Mouse (Mus musculus) MEL (cell line): ENCODE data around the gene Olfr552. TPM values are rescaled to one million over a fixed set of nuclear protein-coding genes. Genes with fewer than 3 reads are reported as not detected.

Experiments used
- DNase-seq: peaks from one replicate; pipeline ENCODE4 v3.0.0; 2011; ENCODE audit warnings: low read depth, low spot score
- H3K27ac ChIP-seq: 2 replicates; pipeline ENCODE4 v1.5.1; 2012; ENCODE audit warnings: low read depth, mild to moderate bottlenecking, control low read depth, low read length, moderate library complexity; ENCODE audit not compliant: control insufficient read depth
- H3K27me3 ChIP-seq, 2 experiments: fragments of 150-350 bp in 1 of 2; sonication (generic) in 1 of 2; 2 replicates each; pipeline ENCODE4 v1.6.1; 2012; ENCODE audit warnings: low read length in 2 of 2, mild to moderate bottlenecking in 2 of 2, improper control_type of control experiment in 1 of 2, moderate library complexity in 1 of 2; ENCODE audit not compliant: insufficient read depth in 2 of 2, control insufficient read depth in 1 of 2
- H3K36me3 ChIP-seq, 2 experiments: 2 replicates each; pipeline ENCODE4 v1.6.1; 2012 to 2014; ENCODE audit warnings: low read length in 2 of 2, improper control_type of control experiment in 1 of 2, inconsistent platforms in 1 of 2, mild to moderate bottlenecking in 1 of 2; ENCODE audit not compliant: insufficient read depth in 2 of 2, control insufficient read depth in 1 of 2
- H3K4me1 ChIP-seq, 2 experiments: fragments of 150-350 bp in 1 of 2; sonication (generic) in 1 of 2; 2 replicates each; pipeline ENCODE4 v1.6.1; 2012; ENCODE audit warnings: low read length in 2 of 2, improper control_type of control experiment in 1 of 2, mild to moderate bottlenecking in 1 of 2; ENCODE audit not compliant: insufficient read depth in 2 of 2, control insufficient read depth in 1 of 2
- H3K4me3 ChIP-seq, 2 experiments: fragments of 150-350 bp in 1 of 2; sonication (generic) in 1 of 2; 2 replicates each; pipeline ENCODE4 v1.5.1; 2012; ENCODE audit warnings: low read depth in 2 of 2, low read length in 2 of 2, mild to moderate bottlenecking in 2 of 2, moderate library complexity in 2 of 2, control low read depth in 1 of 2, improper control_type of control experiment in 1 of 2; ENCODE audit not compliant: control insufficient read depth in 1 of 2, insufficient read depth in 1 of 2
- H3K79me2 ChIP-seq: 2 replicates; pipeline ENCODE4 v1.6.1; 2012; ENCODE audit warnings: mild to moderate bottlenecking, low read length, moderate library complexity; ENCODE audit not compliant: control insufficient read depth, poor library complexity, insufficient read depth
- H3K9ac ChIP-seq: 2 replicates; pipeline ENCODE4 v1.6.1; 2012; ENCODE audit warnings: low read depth, mild to moderate bottlenecking, control low read depth, low read length, moderate library complexity; ENCODE audit not compliant: control insufficient read depth, poor library complexity, severe bottlenecking
- H3K9me3 ChIP-seq: fragments of 150-350 bp; sonication (generic); replicated peaks from 2 replicates; pipeline ENCODE4 v1.6.1; 2012; ENCODE audit warnings: mild to moderate bottlenecking, low read length, improper control_type of control experiment, moderate library complexity; ENCODE audit not compliant: insufficient read depth
- E2F4 ChIP-seq: IDR thresholded peaks from 2 replicates; pipeline ENCODE4 v1.6.1; 2011; ENCODE audit warnings: low read depth, low read length, improper control_type of control experiment, borderline replicate concordance
- ELF1 ChIP-seq: IDR thresholded peaks from 2 replicates; pipeline ENCODE4 v1.6.1; 2014; ENCODE audit warnings: low read depth, mild to moderate bottlenecking, inconsistent platforms, low read length, improper control_type of control experiment, moderate library complexity
- EP300 ChIP-seq, 2 experiments: IDR thresholded peaks; 2 replicates each; pipeline ENCODE4 v1.6.1; 2011; ENCODE audit warnings: improper control_type of control experiment in 2 of 2, low read length in 2 of 2, low read depth in 1 of 2, mild to moderate bottlenecking in 1 of 2
- ETS1 ChIP-seq: IDR thresholded peaks from 2 replicates; pipeline ENCODE4 v1.6.1; 2012; ENCODE audit warnings: low read depth, mild to moderate bottlenecking, inconsistent platforms, low read length, improper control_type of control experiment, moderate library complexity
- GATA1 ChIP-seq: IDR thresholded peaks from 2 replicates; pipeline ENCODE4 v1.6.1; 2011; ENCODE audit warnings: low read depth, low read length, improper control_type of control experiment
- MXI1 ChIP-seq: IDR thresholded peaks from 2 replicates; pipeline ENCODE4 v1.6.1; 2011; ENCODE audit warnings: mild to moderate bottlenecking, low read depth, low read length, improper control_type of control experiment
- MYC ChIP-seq: IDR thresholded peaks from 2 replicates; pipeline ENCODE4 v1.6.1; 2011; ENCODE audit warnings: low read depth, mild to moderate bottlenecking, low read length, improper control_type of control experiment, moderate library complexity
- NRF1 ChIP-seq: IDR thresholded peaks from 2 replicates; pipeline ENCODE4 v1.6.1; 2014; ENCODE audit warnings: low read depth, mild to moderate bottlenecking, inconsistent platforms, low read length, improper control_type of control experiment, moderate library complexity; ENCODE audit not compliant: poor library complexity, insufficient read depth, severe bottlenecking
- POLR2A ChIP-seq, 2 experiments: IDR thresholded peaks; 2 replicates each; pipeline ENCODE4 v1.6.1; 2011 to 2012; ENCODE audit warnings: low read length in 2 of 2, mild to moderate bottlenecking in 2 of 2, control low read depth in 1 of 2, improper control_type of control experiment in 1 of 2, low read depth in 1 of 2, moderate library complexity in 1 of 2; ENCODE audit not compliant: control insufficient read depth in 1 of 2, insufficient read depth in 1 of 2, poor library complexity in 1 of 2
- POLR2AphosphoS2 ChIP-seq: IDR thresholded peaks from 2 replicates; pipeline ENCODE4 v1.6.1; 2011; ENCODE audit warnings: low read length, improper control_type of control experiment
- SIN3A ChIP-seq: IDR thresholded peaks from 2 replicates; pipeline ENCODE4 v1.6.1; 2012; ENCODE audit warnings: low read length, improper control_type of control experiment, inconsistent platforms
- TBP ChIP-seq: IDR thresholded peaks from 2 replicates; pipeline ENCODE4 v1.8.0; 2011; ENCODE audit warnings: low read depth, low read length, improper control_type of control experiment
- TCF12 ChIP-seq: IDR thresholded peaks from 2 replicates; pipeline ENCODE4 v1.6.1; 2014; ENCODE audit warnings: low read depth, mild to moderate bottlenecking, inconsistent platforms, low read length, improper control_type of control experiment, moderate library complexity
- UBTF ChIP-seq: IDR thresholded peaks from 2 replicates; pipeline ENCODE4 v1.6.1; 2012; ENCODE audit warnings: low read depth, mild to moderate bottlenecking, inconsistent platforms, low read length, improper control_type of control experiment, moderate library complexity, borderline replicate concordance; ENCODE audit not compliant: insufficient read depth
- USF1 ChIP-seq: IDR thresholded peaks from 2 replicates; pipeline ENCODE4 v1.6.1; 2014; ENCODE audit warnings: low read depth, mild to moderate bottlenecking, inconsistent platforms, low read length, improper control_type of control experiment, moderate library complexity
- USF2 ChIP-seq, 2 experiments: IDR thresholded peaks; 2 replicates each; pipeline ENCODE4 v1.6.1; 2011 to 2012; ENCODE audit warnings: improper control_type of control experiment in 2 of 2, low read length in 2 of 2, borderline replicate concordance in 1 of 2, inconsistent platforms in 1 of 2, low read depth in 1 of 2, mild to moderate bottlenecking in 1 of 2; ENCODE audit not compliant: insufficient read depth in 1 of 2
- ZC3H11A ChIP-seq: IDR thresholded peaks from 2 replicates; pipeline ENCODE4 v1.6.1; 2012; ENCODE audit warnings: low read depth, mild to moderate bottlenecking, inconsistent platforms, low read length, improper control_type of control experiment
- polyA plus RNA-seq, 2 experiments: library from polyadenylated mRNA; stranded (reverse) in 1 of 2; unstranded in 1 of 2; fragments of >175 nt in 1 of 2; fragments of >200 nt in 1 of 2; gene quantifications; 2 replicates each; pipeline versions ENCODE4 v1.2.1 to v1.2.4; 2012; ENCODE audit warnings: low replicate concordance in 2 of 2, low read depth in 1 of 2; ENCODE audit not compliant: insufficient read length in 2 of 2, insufficient read depth in 1 of 2, missing spikeins in 1 of 2
- total RNA-seq: library from RNA; depleted of rRNA; stranded (reverse); fragments of 300-350 nt; gene quantifications from 2 replicates; pipeline ENCODE4 v1.2.3, GENCODE M21; 2012

The Olfr552 gene
- total and polyA plus RNA-seq, 3 experiments, result not detected

- Histone ChIP-seq H3K79me2 (no peaks in the 10 kb centered on the region), H3K4me3 (no peak overlapping the region), H3K4me1 (no peaks in the 10 kb centered on the region), H3K27ac (no peak overlapping the region)
- no peak for DNase-seq
- TF ChIP-seq MXI1, result no peak
- TF ChIP-seq UBTF, result no peak
- TF ChIP-seq NRF1, result no peak
- no peak for TF ChIP-seq TBP
- no peak for TF ChIP-seq E2F4
- no peak for TF ChIP-seq TCF12
- TF ChIP-seq, all 39 proteins: peak for 0
- Histone ChIP-seq H3K9me3 (no peaks in the 10 kb centered on the region), H3K9ac (no peak overlapping the region), H3K36me3 (no peaks in the 10 kb centered on the region), H3K27me3 (peaks cover 0 to 2% of the 10 kb centered on the region in 2 experiments; a peak in 3 of 4 replicates)
These were observed 21.6 kb upstream of the Olfr552 start for GRCm38 (mm10) chr7:102575998-102576397.

GRCm38 (mm10) chr7:102591786-102592185, 5.8 kb upstream of the Olfr552 start, which contains the start of gene Olfr551:
Gene Olfr551 (minus strand): TSS chr7:102591886.
- Histone ChIP-seq H3K27ac (no peak within 1 kb of the TSS), H3K9ac (no peak within 1 kb of the TSS), H3K79me2 (no peaks in the 10 kb centered on the region)
- no peak for DNase-seq
- TF ChIP-seq GATA1, result no peak
- no peak for TF ChIP-seq USF1
- TF ChIP-seq USF2 (IDR thresholded peaks at IDR 0.05; ENCODE audit: borderline replicate concordance in 1 of 2, insufficient read depth in 1 of 2, low read depth in 1 of 2, low read length in 2 of 2), result no peak
- no peak for TF ChIP-seq ZC3H11A
- TF ChIP-seq MYC, result no peak
- TF ChIP-seq ELF1, result no peak
- no peak for TF ChIP-seq SIN3A
- no peak for TF ChIP-seq POLR2A (IDR thresholded peaks at IDR 0.05; ENCODE audit: control insufficient read depth in 1 of 2, insufficient read depth in 1 of 2, low read depth in 1 of 2, low read length in 2 of 2, poor library complexity in 1 of 2)
- no peak for TF ChIP-seq EP300 (IDR thresholded peaks at IDR 0.05; ENCODE audit: low read depth in 1 of 2, low read length in 2 of 2)
- TF ChIP-seq TCF12, result no peak
- no peak for TF ChIP-seq POLR2AphosphoS2
- TF ChIP-seq NRF1, result no peak
- TF ChIP-seq ETS1, result no peak
- TF ChIP-seq, all 39 proteins: peak for 0
- Histone ChIP-seq H3K9me3 (no peaks in the 10 kb centered on the region), H3K4me3 (no peak within 1 kb of the TSS), H3K4me1 (no peaks in the 10 kb centered on the region), H3K36me3 (no peaks in the 10 kb centered on the region), H3K27me3 (no peaks in the 10 kb centered on the region)
